Mouse (Mus musculus): Measurements from ENCODE around the gene Usp42. TPM values are rescaled to one million over a fixed set of nuclear protein-coding genes. Genes with fewer than 3 reads are reported as not detected.

Gene Usp42
- polyA plus RNA-seq, 1 experiment from 2014 or later: 20.4 TPM

- H3K27ac ChIP-seq: no peak overlapping the region
Measured at GRCm38 (mm10) chr5:143665561-143665960, 66.5 kb downstream of the Usp42 start.

GRCm38 (mm10) chr5:143663074-143663687 is 68.9 kb downstream of the Usp42 start:
- WGBS: 48% methylated on average over 7 of the region's 7 CpGs
- ATAC-seq (ENCODE audit: borderline replicate concordance, extremely low read depth, low FRiP score, low TSS enrichment): peak; percentile 61; the same call in 1 of the 2 replicates
- Histone ChIP-seq H3K9me3 (no peaks in the 10 kb centered on the region), H3K4me2 (no peak overlapping the region), H3K27me3 (no peaks in the 10 kb centered on the region), H3K36me3 (no peaks in the 10 kb centered on the region), H3K4me3 (no peak overlapping the region), H3K27ac (peak overlapping the region; percentile 68), H3K4me1 (peaks cover 38% of the 10 kb centered on the region), H3K9ac (no peak overlapping the region)

More at GRCm38 (mm10) chr5:143665561-143665960, 66.5 kb downstream of the Usp42 start:
- Histone ChIP-seq H3K4me1 (peaks cover 53% of the 10 kb centered on the region), H3K36me3 (no peaks in the 10 kb centered on the region), H3K9me3 (no peaks in the 10 kb centered on the region), H3K4me3 (no peak overlapping the region), H3K27me3 (no peaks in the 10 kb centered on the region), H3K4me2 (no peak overlapping the region), H3K9ac (no peak overlapping the region)
- 58% methylated on average over 2 of the region's 2 CpGs for WGBS
- no peak for ATAC-seq (ENCODE audit: borderline replicate concordance, extremely low read depth, low FRiP score, low TSS enrichment)

Other genes starting within 250 kb of the Usp42 start
- gene Rac1, start 204.2 kb downstream of the Usp42 start, polyA plus RNA-seq (2015; fragmentation: Nextera tagmentation; extraction: Ambion mirVana): 492 and 506 TPM in 2 replicates
- 49.8 and 57.2 TPM in 2 replicates for gene Cyth3, start 109.8 kb downstream of the Usp42 start, polyA plus RNA-seq (2015; fragmentation: Nextera tagmentation; extraction: Ambion mirVana)
- gene Eif2ak1, start 85.5 kb upstream of the Usp42 start, polyA plus RNA-seq (2015; fragmentation: Nextera tagmentation; extraction: Ambion mirVana): 33.3 and 36.4 TPM in 2 replicates
- gene Ankrd61, start 165.4 kb upstream of the Usp42 start, polyA plus RNA-seq (2015; fragmentation: Nextera tagmentation; extraction: Ambion mirVana): 0.24 and 0.35 TPM in 2 replicates
- gene Aimp2, start 177.6 kb upstream of the Usp42 start, polyA plus RNA-seq (2015; fragmentation: Nextera tagmentation; extraction: Ambion mirVana): 95.5 and 103 TPM in 2 replicates
- 27.8 and 31.2 TPM in 2 replicates for gene Pms2, start 177.7 kb upstream of the Usp42 start, polyA plus RNA-seq (2015; fragmentation: Nextera tagmentation; extraction: Ambion mirVana)
- gene Gm42421, start 195.9 kb upstream of the Usp42 start, polyA plus RNA-seq (2015; fragmentation: Nextera tagmentation; extraction: Ambion mirVana): 0.65 and 0.72 TPM in 2 replicates
- gene Rsph10b, start 200.8 kb upstream of the Usp42 start, polyA plus RNA-seq (2015; fragmentation: Nextera tagmentation; extraction: Ambion mirVana): 0.89 and 0.95 TPM in 2 replicates